Mouse (Mus musculus): ENCODE data around the gene Odf3l1. TPM values are rescaled to one million over a fixed set of nuclear protein-coding genes. Genes with fewer than 3 reads are reported as not detected.

The Odf3l1 gene
- total and polyA plus RNA-seq, 2 experiments from 2014 or later = 0.36 TPM; not detected in 1

DNA sequence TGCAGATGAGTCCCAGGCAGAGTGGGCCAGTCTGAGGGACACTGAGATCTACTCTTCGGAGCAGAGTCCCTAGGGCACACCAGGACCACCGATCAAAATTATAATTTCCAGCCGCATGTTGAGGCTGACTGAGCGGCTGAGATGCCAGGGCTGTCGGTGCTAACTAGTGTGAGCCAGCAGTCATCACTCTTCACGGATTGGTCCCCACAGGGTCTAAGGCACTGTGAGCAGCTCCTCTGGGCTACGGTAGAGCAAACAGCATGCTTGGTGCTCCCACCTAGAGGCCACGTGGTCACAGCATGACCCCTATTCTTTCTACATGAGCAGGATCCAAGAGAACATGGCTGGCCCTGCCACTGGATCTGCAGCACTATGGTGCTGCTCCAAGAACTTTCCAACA lies 28.8 kb upstream of the Odf3l1 start:
- Histone ChIP-seq H3K4me3 (ENCODE audit: low read depth, low read length) (no peak overlapping the region), H3K27ac (ENCODE audit: low read depth) (no peak overlapping the region), H3K4me2 (ENCODE audit: low read depth, low read length) (no peak overlapping the region), H3K4me1 (ENCODE audit: control insufficient read depth, insufficient read depth) (0 out of 2 replicates have a peak, but pooled peaks cover 8% of the 10 kb centered on the region), H3K36me3 (replicated peaks; ENCODE audit: control insufficient read depth, insufficient read depth, low read length) (peaks cover 43% of the 10 kb centered on the region), H3K27me3 (ENCODE audit: control insufficient read depth, insufficient read depth, low read length) (no peaks in the 10 kb centered on the region), H3K9me3 (replicated peaks; ENCODE audit: control insufficient read depth, low read length) (no peaks in the 10 kb centered on the region), H3K9ac (replicated peaks; ENCODE audit: low read depth, low read length) (no peak overlapping the region)
- no peak for DNase-seq (ENCODE audit: low spot score)
- WGBS = 69% methylated on average over 8 of the region's 8 CpGs
- TF ChIP-seq EP300 (IDR thresholded peaks at IDR 0.05; ENCODE audit: low read depth) = no peak
- TF ChIP-seq CTCF (IDR thresholded peaks at IDR 0.05; ENCODE audit: low read depth) = no peak
- ATAC-seq (ENCODE audit: insufficient read depth, low read depth) = no peak

DNA sequence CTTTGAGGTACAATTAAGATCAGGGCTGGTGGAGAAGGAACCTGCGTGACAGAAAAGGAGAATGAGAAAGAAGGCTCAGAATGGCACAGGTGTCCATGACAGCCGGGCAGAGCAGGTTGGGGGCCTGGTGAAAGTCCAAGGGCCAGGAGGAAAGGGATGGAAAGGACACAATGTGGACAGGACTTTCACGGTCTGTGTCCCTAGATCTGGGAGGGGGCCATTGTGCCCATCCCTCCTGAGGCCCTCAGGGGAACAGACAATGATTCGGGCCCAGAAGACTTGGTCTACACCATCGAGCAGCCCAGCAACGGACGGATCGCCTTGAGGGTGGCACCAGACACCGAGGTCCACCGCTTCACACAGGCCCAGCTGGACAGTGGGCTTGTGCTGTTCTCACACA lies 27.6 kb upstream of the Odf3l1 start:
- Histone ChIP-seq H3K27me3 (ENCODE audit: control insufficient read depth, insufficient read depth, low read length) (no peaks in the 10 kb centered on the region), H3K27ac (ENCODE audit: low read depth) (no peak overlapping the region), H3K9ac (replicated peaks; ENCODE audit: low read depth, low read length) (no peak overlapping the region), H3K9me3 (replicated peaks; ENCODE audit: control insufficient read depth, low read length) (no peaks in the 10 kb centered on the region), H3K4me1 (ENCODE audit: control insufficient read depth, insufficient read depth) (0 out of 2 replicates have a peak, but pooled peaks cover 8% of the 10 kb centered on the region), H3K4me2 (ENCODE audit: low read depth, low read length) (no peak overlapping the region), H3K4me3 (ENCODE audit: low read depth, low read length) (no peak overlapping the region), H3K36me3 (replicated peaks; ENCODE audit: control insufficient read depth, insufficient read depth, low read length) (peaks cover 49% of the 10 kb centered on the region)
- ATAC-seq (ENCODE audit: insufficient read depth, low read depth) = no peak
- no peak for DNase-seq (ENCODE audit: low spot score)
- 93% methylated on average over 10 of the region's 10 CpGs for WGBS
- TF ChIP-seq CTCF (IDR thresholded peaks at IDR 0.05; ENCODE audit: low read depth) = no peak

DNA sequence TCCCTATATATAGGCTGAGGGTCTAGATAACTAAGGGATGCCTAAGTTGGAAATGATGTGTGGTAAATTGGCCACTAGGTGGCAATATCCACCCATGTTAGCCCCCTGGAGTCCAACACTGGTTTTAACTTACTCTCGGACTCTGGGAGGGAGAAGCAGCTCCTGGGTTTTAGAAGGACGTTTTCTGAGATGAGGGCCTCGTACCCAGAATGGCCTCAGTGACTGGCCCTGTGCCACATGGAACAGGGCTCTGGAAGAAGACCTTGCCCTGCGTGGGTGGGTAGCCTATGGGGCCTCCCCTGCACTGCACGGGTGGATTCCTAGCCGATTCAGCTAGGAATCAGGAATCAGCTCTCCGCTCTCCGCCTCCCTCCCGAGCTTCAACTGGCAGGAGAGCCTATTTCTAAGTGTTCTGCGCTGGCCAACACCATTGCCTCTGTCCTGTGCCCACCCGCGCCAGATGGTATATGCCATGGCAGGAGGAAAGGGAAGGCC lies 27.1 kb upstream of the Odf3l1 start:
- H3K9ac ChIP-seq (replicated peaks; ENCODE audit: low read depth, low read length) = no peak overlapping the region
- no peaks in the 10 kb centered on the region for H3K27me3 ChIP-seq (ENCODE audit: control insufficient read depth, insufficient read depth, low read length)
- peaks cover 53% of the 10 kb centered on the region for H3K36me3 ChIP-seq (replicated peaks; ENCODE audit: control insufficient read depth, insufficient read depth, low read length)
- no peak for TF ChIP-seq EP300 (IDR thresholded peaks at IDR 0.05; ENCODE audit: low read depth)
- TF ChIP-seq CTCF (IDR thresholded peaks at IDR 0.05; ENCODE audit: low read depth) = peak; percentile 93
- ATAC-seq (ENCODE audit: insufficient read depth, low read depth) = peak; percentile 40; the same call in 1 of the 2 replicates
- H3K9me3 ChIP-seq (replicated peaks; ENCODE audit: control insufficient read depth, low read length) = no peaks in the 10 kb centered on the region
- no peak overlapping the region; the same call in 1 of the 2 replicates for H3K4me2 ChIP-seq (ENCODE audit: low read depth, low read length)
- H3K4me3 ChIP-seq (ENCODE audit: low read depth, low read length) = no peak overlapping the region
- H3K4me1 ChIP-seq (ENCODE audit: control insufficient read depth, insufficient read depth) = 0 out of 2 replicates have a peak, but pooled peaks cover 8% of the 10 kb centered on the region
- DNase-seq (ENCODE audit: low spot score) = peak; percentile 90
- no peak overlapping the region for H3K27ac ChIP-seq (ENCODE audit: low read depth)
- WGBS = 35% methylated on average over 12 of the region's 12 CpGs

DNA sequence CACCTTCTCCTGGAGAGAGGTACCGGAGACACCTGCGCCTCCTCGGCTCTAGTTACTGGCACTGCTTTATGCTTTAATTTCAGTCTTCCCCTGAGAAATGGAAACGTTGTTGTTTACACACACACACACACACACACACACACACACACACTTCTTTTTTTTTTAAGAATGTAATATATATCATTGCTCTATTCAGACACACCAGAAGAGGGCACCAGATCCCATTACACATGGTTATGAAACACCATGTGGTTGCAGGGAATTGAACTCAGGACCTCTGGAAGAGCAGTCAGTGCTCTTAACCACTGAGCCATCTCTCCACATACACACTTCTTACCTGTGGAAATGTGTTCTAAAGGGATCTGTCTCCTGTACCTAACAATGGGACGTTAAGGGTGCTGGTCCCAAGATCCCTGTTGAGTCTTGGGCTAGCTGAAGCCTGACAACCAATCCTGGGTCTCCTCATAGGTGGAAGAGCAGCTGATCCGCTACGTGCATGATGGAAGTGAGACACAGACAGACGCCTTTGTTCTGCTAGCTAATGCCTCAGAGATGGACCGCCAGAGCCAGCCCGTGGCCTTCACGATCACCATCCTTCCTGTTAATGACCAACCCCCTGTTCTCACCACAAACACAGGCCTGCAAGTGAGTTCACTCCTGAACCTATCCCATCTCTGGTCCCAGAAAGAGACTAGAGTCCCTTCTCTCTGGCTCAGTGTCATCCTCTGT lies 26.2 kb upstream of the Odf3l1 start:
- Histone ChIP-seq H3K4me3 (ENCODE audit: low read depth, low read length) (no peak overlapping the region), H3K9ac (replicated peaks; ENCODE audit: low read depth, low read length) (no peak overlapping the region), H3K9me3 (replicated peaks; ENCODE audit: control insufficient read depth, low read length) (no peaks in the 10 kb centered on the region), H3K27ac (ENCODE audit: low read depth) (no peak overlapping the region), H3K4me1 (ENCODE audit: control insufficient read depth, insufficient read depth) (0 out of 2 replicates have a peak, but pooled peaks cover 8% of the 10 kb centered on the region), H3K36me3 (replicated peaks; ENCODE audit: control insufficient read depth, insufficient read depth, low read length) (peaks cover 61% of the 10 kb centered on the region), H3K27me3 (ENCODE audit: control insufficient read depth, insufficient read depth, low read length) (no peaks in the 10 kb centered on the region), H3K4me2 (ENCODE audit: low read depth, low read length) (no peak overlapping the region)
- TF ChIP-seq EP300 (IDR thresholded peaks at IDR 0.05; ENCODE audit: low read depth) (no peak), CTCF (IDR thresholded peaks at IDR 0.05; ENCODE audit: low read depth) (no peak)
- no peak for DNase-seq (ENCODE audit: low spot score)
- WGBS = 64% methylated on average over 11 of the region's 11 CpGs
- ATAC-seq (ENCODE audit: insufficient read depth, low read depth) = no peak

DNA sequence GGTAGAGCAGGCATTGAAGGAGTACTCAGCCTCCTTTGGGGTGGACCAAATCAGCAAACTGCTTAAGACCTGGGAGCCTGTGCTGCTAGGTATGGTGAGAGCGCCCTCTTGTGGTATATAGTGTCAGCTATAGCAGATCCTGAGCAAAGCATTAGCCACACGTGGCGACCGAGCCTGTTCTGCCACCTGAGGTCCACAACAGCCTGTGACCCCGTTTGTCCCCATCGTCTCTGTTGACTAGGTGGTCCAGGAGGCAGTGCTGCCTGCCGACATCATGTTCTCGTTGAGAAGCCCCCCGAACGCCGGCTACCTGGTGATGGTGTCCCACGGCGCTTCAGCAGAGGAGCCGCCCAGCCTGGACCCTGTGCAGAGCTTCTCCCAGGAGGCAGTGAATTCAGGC lies 25.3 kb upstream of the Odf3l1 start:
- no peak overlapping the region for H3K4me2 ChIP-seq (ENCODE audit: low read depth, low read length)
- no peak overlapping the region for H3K9ac ChIP-seq (replicated peaks; ENCODE audit: low read depth, low read length)
- DNase-seq (ENCODE audit: low spot score) (peak; percentile 84), ATAC-seq (ENCODE audit: insufficient read depth, low read depth) (peak; percentile 47; the same call in 1 of the 2 replicates)
- TF ChIP-seq EP300 (IDR thresholded peaks at IDR 0.05; ENCODE audit: low read depth) = no peak
- TF ChIP-seq CTCF (IDR thresholded peaks at IDR 0.05; ENCODE audit: low read depth) = peak; percentile 94
- H3K27ac ChIP-seq (ENCODE audit: low read depth) = no peak overlapping the region
- peaks cover 63% of the 10 kb centered on the region for H3K36me3 ChIP-seq (replicated peaks; ENCODE audit: control insufficient read depth, insufficient read depth, low read length)
- H3K27me3 ChIP-seq (ENCODE audit: control insufficient read depth, insufficient read depth, low read length) = no peaks in the 10 kb centered on the region
- H3K9me3 ChIP-seq (replicated peaks; ENCODE audit: control insufficient read depth, low read length) = no peaks in the 10 kb centered on the region
- H3K4me1 ChIP-seq (ENCODE audit: control insufficient read depth, insufficient read depth) = 0 out of 2 replicates have a peak, but pooled peaks cover 8% of the 10 kb centered on the region
- H3K4me3 ChIP-seq (ENCODE audit: low read depth, low read length) = no peak overlapping the region
- 28% methylated on average over 14 of the region's 14 CpGs for WGBS

Data from heart, postnatal 0 days (tissue).